12 mouse cellular contexts compared by ENCODE assay signal in genomic region chr12:99348940-99349649, GRCm38 (mm10).
A peak's percentile ranks its signal among the peaks of the same experiment; 100 is the strongest.
DNase-seq lines count a peak whose midpoint lies in the region; ATAC-seq and TF ChIP-seq lines count a peak whose summit lies in the region.
"Had no signal": no experiment of that assay in that cellular context is flagged by ENCODE, and none has a peak within 500 bp of the region (broad histone marks: within the 10 kb centered on the region; RNA-seq: fewer than 3 reads in every experiment).

No protein-coding gene starts in this region.

- H3K9ac ChIP-seq in heart, embryonic 16.5 days (ENCODE audit: low read length): no peak overlapping the region; the same call in 1 of the 2 replicates
- H3K9ac ChIP-seq in hindbrain, embryonic 13.5 days: no peak overlapping the region
- H3K9ac ChIP-seq in liver, postnatal 0 days (replicated peaks): 0 out of 2 replicates have a peak overlapping the region, but pooled peaks have one; percentile 30
- H3K9ac ChIP-seq: embryonic facial prominence, embryonic 12.5 days had no signal

- no peaks in the 10 kb centered on the region for H3K36me3 ChIP-seq in heart, embryonic 16.5 days (ENCODE audit: control insufficient read depth, insufficient read depth)
- no peaks in the 10 kb centered on the region for H3K36me3 ChIP-seq in embryonic facial prominence, embryonic 10.5 days (replicated peaks)
- H3K36me3 ChIP-seq in hindbrain, embryonic 13.5 days: no peaks in the 10 kb centered on the region
- no peaks in the 10 kb centered on the region for H3K36me3 ChIP-seq in liver, postnatal 0 days (replicated peaks; ENCODE audit: insufficient read depth, low read length)
- H3K36me3 ChIP-seq: embryonic facial prominence, embryonic 12.5 days had no signal

- no peaks in the 10 kb centered on the region for H3K9me3 ChIP-seq in heart, embryonic 16.5 days (replicated peaks; ENCODE audit: control insufficient read depth, low read length)
- no peaks in the 10 kb centered on the region for H3K9me3 ChIP-seq in embryonic facial prominence, embryonic 10.5 days
- no peaks in the 10 kb centered on the region for H3K9me3 ChIP-seq in hindbrain, embryonic 13.5 days
- H3K9me3 ChIP-seq in liver, postnatal 0 days (ENCODE audit: low read length): no peaks in the 10 kb centered on the region
- H3K9me3 ChIP-seq: embryonic facial prominence, embryonic 12.5 days had no signal

- no peak for DNase-seq in heart, adult 11 months
- no peak for DNase-seq in embryonic facial prominence, embryonic 10.5 days (ENCODE audit: low spot score)
- DNase-seq in liver, postnatal 0 days: no peak
- DNase-seq in urinary bladder, postnatal 14 days (ENCODE audit: low spot score): no peak
- no peak for DNase-seq in urinary bladder, postnatal 25 days (ENCODE audit: low spot score)
- DNase-seq in frontal cortex, adult 2 months (ENCODE audit: extremely low spot score in 1 of 2, low spot score in 1 of 2): no peak
- DNase-seq: cerebellum, adult 2 months; thymus, adult 2 months had no signal

- no peaks in the 10 kb centered on the region for H3K27me3 ChIP-seq in heart, embryonic 16.5 days (ENCODE audit: control insufficient read depth, insufficient read depth, low read length)
- no peaks in the 10 kb centered on the region for H3K27me3 ChIP-seq in embryonic facial prominence, embryonic 10.5 days (replicated peaks; ENCODE audit: low read depth, poor library complexity, severe bottlenecking)
- no peaks in the 10 kb centered on the region for H3K27me3 ChIP-seq in hindbrain, embryonic 13.5 days
- H3K27me3 ChIP-seq in liver, postnatal 0 days (ENCODE audit: insufficient read depth, low read length): no peaks in the 10 kb centered on the region
- H3K27me3 ChIP-seq: embryonic facial prominence, embryonic 12.5 days had no signal

- TF ChIP-seq EP300 in liver, postnatal 0 days (IDR thresholded peaks at IDR 0.05; ENCODE audit: low read depth): no peak

- no peak for TF ChIP-seq CTCF in liver, postnatal 0 days (IDR thresholded peaks at IDR 0.05; ENCODE audit: low read depth)

- H3K4me2 ChIP-seq in heart, embryonic 16.5 days (ENCODE audit: low read depth, low read length): no peak overlapping the region
- H3K4me2 ChIP-seq in hindbrain, embryonic 13.5 days: no peak overlapping the region
- peak overlapping the region; percentile 31 for H3K4me2 ChIP-seq in liver, postnatal 0 days (ENCODE audit: low read depth, low read length)
- H3K4me2 ChIP-seq: embryonic facial prominence, embryonic 12.5 days had no signal

- H3K4me1 ChIP-seq in heart, embryonic 16.5 days (ENCODE audit: control insufficient read depth, insufficient read depth, low read length): peaks cover 51% of the 10 kb centered on the region
- peaks cover 54% of the 10 kb centered on the region for H3K4me1 ChIP-seq in embryonic facial prominence, embryonic 10.5 days
- peaks cover 77% of the 10 kb centered on the region for H3K4me1 ChIP-seq in hindbrain, embryonic 13.5 days (replicated peaks)
- peaks cover 58% of the 10 kb centered on the region for H3K4me1 ChIP-seq in liver, postnatal 0 days (ENCODE audit: insufficient read depth)

- 65% methylated on average over 10 of the region's 10 CpGs for WGBS in heart, embryonic 16.5 days
- WGBS in embryonic facial prominence, embryonic 10.5 days: 84% methylated on average over 10 of the region's 10 CpGs
- 75% methylated on average over 10 of the region's 10 CpGs for WGBS in hindbrain, embryonic 13.5 days
- WGBS in liver, postnatal 0 days (ENCODE audit: insufficient replicate concordance): 61% methylated on average over 10 of the region's 10 CpGs

- ATAC-seq in heart, embryonic 16.5 days (replicated peaks; ENCODE audit: extremely low read depth, insufficient read depth, low FRiP score): no peak
- no peak for ATAC-seq in hindbrain, embryonic 13.5 days (ENCODE audit: low FRiP score)
- peak; percentile 46 for ATAC-seq in liver, postnatal 0 days

- H3K4me3 ChIP-seq in heart, embryonic 16.5 days (ENCODE audit: low read length): no peak overlapping the region
- H3K4me3 ChIP-seq in embryonic facial prominence, embryonic 10.5 days: no peak overlapping the region
- H3K4me3 ChIP-seq in hindbrain, embryonic 13.5 days: no peak overlapping the region
- no peak overlapping the region for H3K4me3 ChIP-seq in liver, postnatal 0 days (ENCODE audit: low read depth, low read length)
- H3K4me3 ChIP-seq: embryonic facial prominence, embryonic 12.5 days; layer of hippocampus, adult 2 months had no signal

- H3K27ac ChIP-seq in heart, embryonic 16.5 days (ENCODE audit: low read length): peak overlapping the region; percentile 18; the same call in 1 of the 2 replicates
- peak overlapping the region; percentile 36; the same call in 1 of the 2 replicates for H3K27ac ChIP-seq in embryonic facial prominence, embryonic 10.5 days (replicated peaks)
- peak overlapping the region; percentile 50 for H3K27ac ChIP-seq in hindbrain, embryonic 13.5 days
- H3K27ac ChIP-seq in liver, postnatal 0 days (ENCODE audit: low read depth): peak overlapping the region; percentile 77
- H3K27ac ChIP-seq: embryonic facial prominence, embryonic 12.5 days; layer of hippocampus, adult 2 months had no signal

Comparison
In these comparisons a context has a peak if more than half of its experiments do, and no peak if none do; other contexts are left out.
1. H3K27ac ChIP-seq: peak in every context shown above with its lines; median percentile 77 in liver, postnatal 0 days; 50 in hindbrain, embryonic 13.5 days; 36 in embryonic facial prominence, embryonic 10.5 days; 18 in heart, embryonic 16.5 days.